Comparison of ENCODE assay signal across 15 mouse cellular contexts in genomic region chr7:99865219-99865618, GRCm38 (mm10). TPM values are rescaled to one million over a fixed set of nuclear protein-coding genes. Genes with fewer than 3 reads are reported as not detected.
DNase-seq lines count a peak whose midpoint lies in the region; ATAC-seq lines count a peak whose summit lies in the region.
"Had no signal": no experiment of that assay in that cellular context is flagged by ENCODE, and none has a peak within 500 bp of the region (broad histone marks: within the 10 kb centered on the region; RNA-seq: fewer than 3 reads in every experiment).

No protein-coding gene starts in this region.

- 37% methylated on average over 3 of the region's 3 CpGs for WGBS in embryonic facial prominence, embryonic 14.5 days
- 43% methylated on average over 3 of the region's 3 CpGs for WGBS in embryonic facial prominence, embryonic 10.5 days
- WGBS in hindbrain, embryonic 10.5 days: 53% methylated on average over 3 of the region's 3 CpGs
- WGBS in hindbrain, embryonic 16.5 days: 50% methylated on average over 3 of the region's 3 CpGs

- no peaks in the 10 kb centered on the region for H3K9me3 ChIP-seq in embryonic facial prominence, embryonic 14.5 days (ENCODE audit: control insufficient read depth, low read length)
- no peaks in the 10 kb centered on the region for H3K9me3 ChIP-seq in embryonic facial prominence, embryonic 10.5 days
- H3K9me3 ChIP-seq in hindbrain, embryonic 10.5 days: no peaks in the 10 kb centered on the region
- H3K9me3 ChIP-seq in hindbrain, embryonic 16.5 days (ENCODE audit: control insufficient read depth, low read length): no peaks in the 10 kb centered on the region
- H3K9me3 ChIP-seq: limb, embryonic 15.5 days had no signal

- no peak for ATAC-seq in embryonic facial prominence, embryonic 14.5 days (ENCODE audit: low read depth)
- ATAC-seq in hindbrain, embryonic 16.5 days: no peak
- ATAC-seq: activated CD4-positive, CD25-positive, alpha-beta regulatory T cell, adult 4 months; inflammation-experienced regulatory T-cells, adult 6 months had no signal

- no peak overlapping the region for H3K4me3 ChIP-seq in embryonic facial prominence, embryonic 14.5 days (ENCODE audit: low read depth, low read length)
- no peak overlapping the region for H3K4me3 ChIP-seq in embryonic facial prominence, embryonic 10.5 days
- H3K4me3 ChIP-seq in hindbrain, embryonic 10.5 days: no peak overlapping the region
- H3K4me3 ChIP-seq in hindbrain, embryonic 16.5 days (ENCODE audit: low read length): no peak overlapping the region
- H3K4me3 ChIP-seq: limb, embryonic 15.5 days had no signal

- no peaks in the 10 kb centered on the region for H3K27me3 ChIP-seq in embryonic facial prominence, embryonic 14.5 days (replicated peaks; ENCODE audit: control insufficient read depth, insufficient read depth, low read length)
- no peaks in the 10 kb centered on the region for H3K27me3 ChIP-seq in embryonic facial prominence, embryonic 10.5 days (replicated peaks; ENCODE audit: low read depth, poor library complexity, severe bottlenecking)
- no peaks in the 10 kb centered on the region; the same call in 1 of the 2 replicates for H3K27me3 ChIP-seq in hindbrain, embryonic 10.5 days (ENCODE audit: insufficient read depth, poor library complexity, severe bottlenecking)
- no peaks in the 10 kb centered on the region for H3K27me3 ChIP-seq in hindbrain, embryonic 16.5 days (replicated peaks; ENCODE audit: control insufficient read depth, insufficient read depth, low read length)
- H3K27me3 ChIP-seq: limb, embryonic 15.5 days had no signal

- H3K27ac ChIP-seq in embryonic facial prominence, embryonic 14.5 days (replicated peaks; ENCODE audit: low read depth, low read length): no peak overlapping the region
- no peak overlapping the region; the same call in 1 of the 2 replicates for H3K27ac ChIP-seq in embryonic facial prominence, embryonic 10.5 days (replicated peaks)
- peak overlapping the region; percentile 83 for H3K27ac ChIP-seq in hindbrain, embryonic 10.5 days
- no peak overlapping the region for H3K27ac ChIP-seq in hindbrain, embryonic 16.5 days (ENCODE audit: low read depth, low read length)
- H3K27ac ChIP-seq: limb, embryonic 15.5 days had no signal

- no peak overlapping the region for H3K9ac ChIP-seq in embryonic facial prominence, embryonic 14.5 days (ENCODE audit: low read depth, low read length)
- no peak overlapping the region for H3K9ac ChIP-seq in hindbrain, embryonic 16.5 days (ENCODE audit: low read depth, low read length)
- H3K9ac ChIP-seq: limb, embryonic 15.5 days had no signal

- H3K4me2 ChIP-seq in embryonic facial prominence, embryonic 14.5 days (ENCODE audit: low read depth, low read length): no peak overlapping the region
- no peak overlapping the region for H3K4me2 ChIP-seq in hindbrain, embryonic 16.5 days (ENCODE audit: low read length)
- H3K4me2 ChIP-seq: limb, embryonic 15.5 days had no signal

- no peaks in the 10 kb centered on the region for H3K36me3 ChIP-seq in embryonic facial prominence, embryonic 14.5 days (ENCODE audit: control insufficient read depth, insufficient read depth, low read length)
- no peaks in the 10 kb centered on the region for H3K36me3 ChIP-seq in embryonic facial prominence, embryonic 10.5 days (replicated peaks)
- H3K36me3 ChIP-seq in hindbrain, embryonic 10.5 days: no peaks in the 10 kb centered on the region
- H3K36me3 ChIP-seq in hindbrain, embryonic 16.5 days (ENCODE audit: control insufficient read depth, insufficient read depth, low read length): no peaks in the 10 kb centered on the region
- H3K36me3 ChIP-seq: limb, embryonic 15.5 days had no signal

- DNase-seq in embryonic facial prominence, embryonic 14.5 days (ENCODE audit: low spot score): peak; percentile 35
- DNase-seq in embryonic facial prominence, embryonic 10.5 days (ENCODE audit: low spot score): no peak
- no peak for DNase-seq in hindbrain, embryonic 10.5 days (ENCODE audit: low spot score)
- peak; percentile 61 for DNase-seq in 3T3-L1 (ENCODE audit: low read depth, low spot score)
- peak; percentile 22 for DNase-seq in fibroblast of lung, adult 2 months (ENCODE audit: low read depth)
- DNase-seq in adrenal gland, adult 18-20 months (ENCODE audit: low spot score in 2 of 2): no peak
- DNase-seq in frontal cortex, postnatal 25 days (ENCODE audit: low spot score in 2 of 2): no peak
- DNase-seq: cerebellum, adult 11 months; spleen, adult 18-20 months; thymus, postnatal 25 days had no signal

- 0 out of 2 replicates have a peak, but pooled peaks cover 4% of the 10 kb centered on the region for H3K4me1 ChIP-seq in embryonic facial prominence, embryonic 14.5 days (ENCODE audit: control insufficient read depth, insufficient read depth, low read length)
- H3K4me1 ChIP-seq in embryonic facial prominence, embryonic 10.5 days: peaks cover 25% of the 10 kb centered on the region
- peaks cover 30% of the 10 kb centered on the region for H3K4me1 ChIP-seq in hindbrain, embryonic 10.5 days (replicated peaks)
- no peaks in the 10 kb centered on the region for H3K4me1 ChIP-seq in hindbrain, embryonic 16.5 days (ENCODE audit: control insufficient read depth, insufficient read depth, low read depth, low read length)
- H3K4me1 ChIP-seq: limb, embryonic 15.5 days had no signal

RNA-seq across cellular contexts. Expression of gene Spcs2, which starts 2.0 kb away (rescaled TPM):
- polyA plus RNA-seq in embryonic facial prominence, embryonic 14.5 days (2014; fragmentation: Nextera tagmentation; extraction: Ambion mirVana): 290 and 303 TPM in 2 replicates
- polyA plus RNA-seq in embryonic facial prominence, embryonic 10.5 days (2016; fragmentation: Nextera tagmentation; extraction: Ambion mirVana): 357 and 358 TPM in 2 replicates
- polyA plus RNA-seq in hindbrain, embryonic 10.5 days (2016; fragmentation: Nextera tagmentation; extraction: Ambion mirVana): 352 and 393 TPM in 2 replicates
- polyA plus RNA-seq in hindbrain, embryonic 16.5 days (2015; fragmentation: Nextera tagmentation; extraction: Ambion mirVana): 286 and 290 TPM in 2 replicates
- 100 to 1,000 TPM; 150 to 191 TPM for total RNA-seq in adrenal gland, adult 18-20 months (2021)

RNA-seq across cellular contexts. Expression of gene Xrra1, which starts 6.3 kb away (rescaled TPM):
- polyA plus RNA-seq in embryonic facial prominence, embryonic 14.5 days (2014; fragmentation: Nextera tagmentation; extraction: Ambion mirVana): 0.42 and 0.55 TPM in 2 replicates
- 0.46 and 0.85 TPM in 2 replicates for polyA plus RNA-seq in embryonic facial prominence, embryonic 10.5 days (2016; fragmentation: Nextera tagmentation; extraction: Ambion mirVana)
- polyA plus RNA-seq in hindbrain, embryonic 10.5 days (2016; fragmentation: Nextera tagmentation; extraction: Ambion mirVana): 0.46 and 0.68 TPM in 2 replicates
- polyA plus RNA-seq in hindbrain, embryonic 16.5 days (2015; fragmentation: Nextera tagmentation; extraction: Ambion mirVana): 0.81 and 1.2 TPM in 2 replicates
- 1 to 10 TPM in 1 of 2 experiments, not detected in 1; 2.8 TPM for total RNA-seq in adrenal gland, adult 18-20 months (2021)
- polyA plus RNA-seq: inflammation-experienced regulatory T-cells, adult 6 months had no signal

RNA-seq across cellular contexts. Expression of gene Neu3, which starts 37.0 kb away (rescaled TPM):
- 1.7 and 1.9 TPM in 2 replicates for polyA plus RNA-seq in embryonic facial prominence, embryonic 14.5 days (2014; fragmentation: Nextera tagmentation; extraction: Ambion mirVana)
- polyA plus RNA-seq in embryonic facial prominence, embryonic 10.5 days (2016; fragmentation: Nextera tagmentation; extraction: Ambion mirVana): 2.2 and 2.3 TPM in 2 replicates
- polyA plus RNA-seq in hindbrain, embryonic 10.5 days (2016; fragmentation: Nextera tagmentation; extraction: Ambion mirVana): 1.9 and 2.1 TPM in 2 replicates
- 2.3 and 2.8 TPM in 2 replicates for polyA plus RNA-seq in hindbrain, embryonic 16.5 days (2015; fragmentation: Nextera tagmentation; extraction: Ambion mirVana)
- 1 to 10 TPM; 1.9 to 2.4 TPM for total RNA-seq in adrenal gland, adult 18-20 months (2021)
- total RNA-seq: monocyte, adult 5-6 weeks had no signal

Comparison
In these comparisons a context has a peak if more than half of its experiments do, and no peak if none do; other contexts are left out.
1. DNase-seq: peak in embryonic facial prominence, embryonic 14.5 days (single experiment), 3T3-L1 (single experiment) and fibroblast of lung, adult 2 months (single experiment); none in embryonic facial prominence, embryonic 10.5 days (single experiment), hindbrain, embryonic 10.5 days (single experiment), adrenal gland, adult 18-20 months (0 of 2) and frontal cortex, postnatal 25 days (0 of 2).